Mouse (Mus musculus): ENCODE results near the gene Tmem186. TPM values are rescaled to one million over a fixed set of nuclear protein-coding genes. Genes with fewer than 3 reads are reported as not detected.

Tmem186 gene
- polyA plus RNA-seq (2015; fragmentation: Nextera tagmentation; extraction: Ambion mirVana) = 19.0 and 20.6 TPM in 2 replicates

DNA sequence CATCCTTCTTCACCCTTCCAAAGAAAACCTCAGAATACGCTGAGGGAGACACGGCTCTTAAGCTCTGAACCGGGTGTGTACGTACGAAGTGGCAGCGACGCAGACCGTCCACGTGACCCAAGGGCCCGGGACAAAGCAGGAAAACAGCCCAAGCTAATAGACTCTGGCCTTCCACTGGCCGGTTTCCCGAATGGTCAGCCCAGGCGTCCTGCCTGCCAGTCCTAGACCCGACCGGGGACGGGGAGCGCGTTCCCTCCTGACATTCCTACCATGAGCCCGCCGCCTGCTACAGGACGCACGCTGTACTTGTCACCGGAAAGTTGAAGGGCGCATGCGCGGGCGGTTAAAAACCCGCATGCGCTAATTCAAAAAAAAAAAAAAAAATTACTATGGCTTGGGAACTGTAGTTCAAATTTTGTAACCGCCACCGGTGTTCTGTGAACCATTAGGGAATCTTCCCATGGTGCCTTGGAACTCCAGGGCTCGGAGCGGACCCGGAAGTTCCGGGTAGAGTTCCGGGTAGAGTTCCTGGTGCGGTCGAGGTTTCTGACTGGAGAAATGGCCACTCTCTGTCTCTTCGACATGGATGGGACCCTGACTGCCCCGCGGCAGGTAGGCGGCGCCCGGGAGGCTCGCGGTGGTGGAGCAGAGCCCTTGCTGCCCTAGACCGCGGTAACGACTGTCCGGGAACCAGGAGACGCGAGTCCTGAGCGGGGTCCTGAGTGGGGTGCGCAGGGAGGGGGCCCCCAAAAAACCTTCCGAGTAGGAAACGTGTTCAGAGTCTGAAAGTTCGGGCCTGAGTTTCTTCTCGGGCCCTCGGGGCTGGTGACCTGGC lies at the start of gene Tmem186, which contains the start of gene Pmm2:
Tmem186 (minus strand) TSS at position 496 of the 835 bp plus-strand sequence.
Pmm2 (plus strand) TSS at position 458 of the 835 bp plus-strand sequence.
- Histone ChIP-seq H3K36me3 (peaks cover 19% of the 10 kb centered on the region), H3K4me1 (replicated peaks) (peaks cover 31% of the 10 kb centered on the region), H3K4me3 (peak within 1 kb of the TSS; percentile 83), H3K9me3 (no peaks in the 10 kb centered on the region), H3K9ac (peak within 1 kb of the TSS; percentile 84), H3K27me3 (no peaks in the 10 kb centered on the region), H3K4me2 (peak within 1 kb of the TSS; percentile 96), H3K27ac (replicated peaks) (peak within 1 kb of the TSS; percentile 83)
- under 1% methylated on average over 59 of the region's 59 CpGs for WGBS
- ATAC-seq (ENCODE audit: low read depth) = peak; percentile 95

DNA sequence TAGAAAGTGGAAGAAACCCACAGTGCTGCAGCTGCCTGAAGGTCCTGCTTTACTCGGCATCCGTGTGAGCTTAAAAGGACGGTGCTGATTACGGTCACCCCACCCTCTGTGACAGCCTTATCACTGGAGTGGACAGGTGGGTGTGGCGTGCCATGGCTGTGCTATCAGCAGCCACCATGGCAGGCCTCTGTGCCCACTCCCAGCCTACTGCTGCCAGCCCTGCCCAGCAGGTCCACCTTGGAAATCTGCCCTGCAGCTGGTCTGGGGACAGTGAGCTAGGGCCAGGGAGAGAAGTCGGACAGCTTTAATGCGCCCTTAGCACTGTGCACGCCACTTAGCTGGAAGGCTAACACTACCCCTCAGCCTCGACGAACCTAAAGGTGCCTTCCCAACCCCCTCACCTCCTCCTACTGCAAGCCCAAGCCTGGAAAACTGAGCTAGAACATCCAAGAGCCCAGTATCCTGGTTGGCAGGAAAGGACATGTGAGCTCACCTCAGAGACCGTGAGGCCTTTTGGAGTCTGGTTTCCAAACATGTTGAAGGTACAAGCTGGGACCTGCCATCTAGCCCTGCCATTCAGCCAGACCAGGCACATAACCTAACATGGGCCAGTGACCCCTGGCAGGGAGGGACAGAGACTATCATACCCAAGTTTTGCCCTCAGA lies 49.5 kb upstream of the Tmem186 start:
- Histone ChIP-seq H3K4me1 (replicated peaks) (no peaks in the 10 kb centered on the region), H3K9ac (no peak overlapping the region), H3K4me3 (no peak overlapping the region), H3K4me2 (no peak overlapping the region), H3K27ac (replicated peaks) (no peak overlapping the region), H3K36me3 (peaks cover 71% of the 10 kb centered on the region), H3K9me3 (no peaks in the 10 kb centered on the region), H3K27me3 (no peaks in the 10 kb centered on the region)
- peak; percentile 8; the same call in 1 of the 2 replicates for ATAC-seq (ENCODE audit: low read depth)
- WGBS = 86% methylated on average over 11 of the region's 11 CpGs

DNA sequence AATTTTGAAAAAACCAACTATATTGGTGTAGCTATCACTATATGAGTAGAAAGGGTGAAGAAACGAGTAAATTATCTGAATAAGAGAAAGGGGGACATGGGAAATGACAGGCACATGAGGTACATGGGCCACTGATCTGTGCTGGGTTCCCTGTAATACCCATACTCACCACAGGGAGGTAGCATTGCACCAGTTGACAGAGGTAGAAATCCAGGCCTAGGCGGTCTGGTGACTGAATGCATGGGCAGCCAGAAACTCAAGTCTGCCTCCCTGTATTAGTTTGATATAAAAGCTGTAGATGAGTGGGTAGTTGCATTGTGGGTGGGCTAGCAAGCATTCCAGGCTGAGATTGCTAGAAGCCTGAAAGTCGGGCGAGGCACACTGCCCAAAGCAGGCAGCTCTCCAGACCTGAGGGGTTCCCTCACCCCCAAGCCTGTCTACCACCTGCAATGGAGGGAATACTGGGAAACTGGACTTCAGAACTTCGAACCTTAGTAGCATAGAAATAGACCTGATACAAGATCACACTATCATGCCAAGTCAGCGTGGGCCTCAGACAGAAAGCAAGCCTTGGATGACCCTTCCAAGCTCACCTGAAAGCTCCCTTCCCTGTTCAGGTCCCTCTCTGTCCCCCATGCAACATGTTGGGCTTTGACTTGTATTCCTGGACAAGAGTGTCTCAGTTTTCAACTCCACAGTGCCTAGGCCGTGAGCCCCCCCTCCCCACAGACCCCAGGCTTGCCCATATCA lies 48.8 kb upstream of the Tmem186 start:
- Histone ChIP-seq H3K4me3 (no peak overlapping the region), H3K27ac (replicated peaks) (no peak overlapping the region), H3K4me2 (no peak overlapping the region), H3K27me3 (no peaks in the 10 kb centered on the region), H3K36me3 (peaks cover 64% of the 10 kb centered on the region), H3K9me3 (no peaks in the 10 kb centered on the region), H3K9ac (no peak overlapping the region), H3K4me1 (replicated peaks) (no peaks in the 10 kb centered on the region)
- peak; percentile 57; the same call in 1 of the 2 replicates for ATAC-seq (ENCODE audit: low read depth)
- WGBS = 70% methylated on average over 7 of the region's 7 CpGs

- Histone ChIP-seq H3K27ac (replicated peaks) (no peak overlapping the region), H3K4me2 (no peak overlapping the region), H3K9ac (no peak overlapping the region), H3K9me3 (no peaks in the 10 kb centered on the region), H3K4me3 (no peak overlapping the region), H3K27me3 (no peaks in the 10 kb centered on the region), H3K4me1 (replicated peaks) (no peaks in the 10 kb centered on the region), H3K36me3 (peaks cover 56% of the 10 kb centered on the region)
- 81% methylated on average over 4 of the region's 4 CpGs for WGBS
- no peak for ATAC-seq (ENCODE audit: low read depth)
Measured at GRCm38 (mm10) chr16:8685087-8685486, 47.6 kb upstream of the Tmem186 start.

DNA sequence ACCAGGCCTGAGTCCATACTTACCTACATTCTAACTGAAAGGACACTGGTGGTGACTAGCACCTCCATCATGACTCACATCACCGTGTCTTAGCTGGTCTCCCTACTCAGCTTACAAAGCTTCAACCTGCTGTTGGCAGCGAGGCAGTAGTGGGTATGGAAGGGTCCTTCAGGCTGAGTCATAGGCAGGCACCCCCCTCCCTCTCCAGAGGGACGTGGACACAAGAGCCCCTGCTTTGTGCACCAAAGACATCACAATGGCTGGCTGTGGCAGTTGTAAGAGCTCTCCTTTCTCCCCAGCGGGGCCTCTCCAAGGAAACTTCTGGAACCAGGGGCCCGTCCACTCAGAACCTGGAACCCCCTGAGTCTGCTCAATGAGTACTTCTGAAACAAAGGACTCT lies 43.0 kb upstream of the Tmem186 start, which contains the start of gene Gm5767:
Gm5767 (plus strand) TSS at position 301 of the 400 bp plus-strand sequence.
- no peak within 1 kb of the TSS for H3K4me2 ChIP-seq
- H3K4me1 ChIP-seq (replicated peaks) = no peaks in the 10 kb centered on the region
- no peaks in the 10 kb centered on the region for H3K27me3 ChIP-seq
- no peak within 1 kb of the TSS for H3K9ac ChIP-seq
- peaks cover 26% of the 10 kb centered on the region; the same call in 1 of the 2 replicates for H3K36me3 ChIP-seq
- no peak within 1 kb of the TSS for H3K4me3 ChIP-seq
- 82% methylated on average over 5 of the region's 5 CpGs for WGBS
- no peak for ATAC-seq (ENCODE audit: low read depth)
- no peaks in the 10 kb centered on the region for H3K9me3 ChIP-seq
- H3K27ac ChIP-seq (replicated peaks) = no peak within 1 kb of the TSS

DNA sequence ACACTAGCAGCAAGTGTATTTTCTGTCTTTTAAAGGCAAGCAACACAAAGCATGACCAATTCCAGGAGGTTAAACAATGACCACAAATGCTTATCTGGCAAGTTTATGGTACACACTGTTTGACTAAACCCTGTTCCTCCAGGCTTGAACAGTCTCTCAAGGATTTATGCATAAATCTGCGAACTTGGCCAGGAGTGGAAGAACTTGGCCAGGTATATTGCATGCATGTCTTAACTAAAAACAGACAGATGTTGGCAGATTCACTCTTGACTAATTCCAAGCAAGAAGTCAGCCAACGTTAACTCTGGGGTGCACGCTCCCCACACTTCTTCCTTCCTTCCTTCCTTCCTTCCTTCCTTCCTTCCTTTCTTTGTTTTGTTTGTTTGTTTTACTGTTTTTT lies 42.3 kb upstream of the Tmem186 start:
- 88% methylated on average over 3 of the region's 3 CpGs for WGBS

GRCm38 (mm10) chr16:8678676-8679075 lies 41.2 kb upstream of the Tmem186 start:
- peaks cover under 1% of the 10 kb centered on the region; the same call in 1 of the 2 replicates for H3K27me3 ChIP-seq
- no peaks in the 10 kb centered on the region for H3K9me3 ChIP-seq
- 88% methylated on average over 4 of the region's 4 CpGs for WGBS
- no peak for ATAC-seq (ENCODE audit: low read depth)
- H3K4me2 ChIP-seq = no peak overlapping the region
- no peak overlapping the region for H3K27ac ChIP-seq (replicated peaks)
- H3K9ac ChIP-seq = no peak overlapping the region
- H3K4me3 ChIP-seq = no peak overlapping the region
- 0 out of 2 replicates have a peak, but pooled peaks cover 10% of the 10 kb centered on the region for H3K36me3 ChIP-seq
- no peaks in the 10 kb centered on the region for H3K4me1 ChIP-seq (replicated peaks)

More for the DNA sequence above, 42.3 kb upstream of the Tmem186 start:
- no peak for ATAC-seq (ENCODE audit: low read depth)
- Histone ChIP-seq H3K9me3 (no peaks in the 10 kb centered on the region), H3K9ac (no peak overlapping the region), H3K27ac (replicated peaks) (no peak overlapping the region), H3K27me3 (no peaks in the 10 kb centered on the region), H3K4me2 (no peak overlapping the region), H3K4me1 (replicated peaks) (no peaks in the 10 kb centered on the region), H3K4me3 (no peak overlapping the region), H3K36me3 (peaks cover 19% of the 10 kb centered on the region; the same call in 1 of the 2 replicates)

DNA sequence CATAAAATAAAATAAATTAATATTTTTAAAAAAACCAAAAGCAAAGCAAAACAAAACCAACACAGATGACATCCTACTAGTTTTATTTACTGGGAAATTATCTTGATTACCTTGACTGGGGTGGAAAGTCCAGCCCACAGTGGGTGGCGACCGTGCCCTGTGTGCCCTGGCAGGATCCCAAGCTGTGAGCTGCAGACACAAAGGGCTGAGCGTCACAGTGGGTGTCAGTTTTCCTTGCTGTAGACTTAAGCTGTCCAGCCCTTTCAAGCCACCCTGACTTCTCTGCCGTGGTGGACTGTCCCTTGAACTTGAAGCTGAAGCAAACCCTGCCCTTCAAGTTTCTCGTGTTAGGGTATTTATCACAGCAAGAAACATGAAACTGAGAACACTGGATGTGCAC lies 40.5 kb upstream of the Tmem186 start:
- WGBS = 50% methylated on average over 5 of the region's 5 CpGs
- no peaks in the 10 kb centered on the region for H3K9me3 ChIP-seq

GRCm38 (mm10) chr16:8676800-8677199 lies 39.3 kb upstream of the Tmem186 start:
- no peak overlapping the region for H3K4me2 ChIP-seq
- H3K9ac ChIP-seq = no peak overlapping the region
- no peak overlapping the region for H3K27ac ChIP-seq (replicated peaks)
- no peak overlapping the region for H3K4me3 ChIP-seq
- peaks cover 8% of the 10 kb centered on the region; the same call in 1 of the 2 replicates for H3K27me3 ChIP-seq
- no peaks in the 10 kb centered on the region for H3K9me3 ChIP-seq
- peaks cover 6% of the 10 kb centered on the region; the same call in 1 of the 2 replicates for H3K4me1 ChIP-seq (replicated peaks)
- ATAC-seq (ENCODE audit: low read depth) = no peak
- H3K36me3 ChIP-seq = 0 out of 2 replicates have a peak, but pooled peaks cover 5% of the 10 kb centered on the region
- 51% methylated on average over 4 of the region's 4 CpGs for WGBS

More for the DNA sequence above, 40.5 kb upstream of the Tmem186 start:
- Histone ChIP-seq H3K27ac (replicated peaks) (no peak overlapping the region), H3K4me3 (no peak overlapping the region), H3K36me3 (0 out of 2 replicates have a peak, but pooled peaks cover 10% of the 10 kb centered on the region), H3K4me1 (replicated peaks) (0 out of 2 replicates have a peak, but pooled peaks cover under 1% of the 10 kb centered on the region), H3K27me3 (peaks cover 7% of the 10 kb centered on the region; the same call in 1 of the 2 replicates), H3K4me2 (no peak overlapping the region), H3K9ac (no peak overlapping the region)
- no peak for ATAC-seq (ENCODE audit: low read depth)

DNA sequence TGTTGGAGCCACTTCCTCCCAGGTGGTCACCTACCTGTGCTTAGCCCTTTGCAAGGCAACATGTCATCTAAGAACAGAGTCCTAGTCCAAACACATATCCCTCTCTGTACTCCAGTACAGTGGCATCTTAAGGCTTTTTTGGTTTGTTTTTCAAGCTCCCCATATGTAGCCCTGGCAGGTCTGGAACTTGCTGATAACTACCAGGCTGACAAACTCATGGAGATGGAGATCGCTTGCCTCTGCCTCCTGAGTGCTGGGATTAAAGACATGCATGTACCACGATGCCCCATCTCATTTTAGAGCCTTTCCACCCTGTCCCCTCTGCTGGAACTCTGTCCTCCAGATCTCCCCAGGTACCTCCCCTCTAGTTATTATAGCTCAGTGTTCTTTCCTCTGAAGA lies 38.7 kb upstream of the Tmem186 start:
- Histone ChIP-seq H3K4me3 (no peak overlapping the region), H3K27me3 (peaks cover 8% of the 10 kb centered on the region; the same call in 1 of the 2 replicates), H3K4me2 (no peak overlapping the region), H3K9ac (no peak overlapping the region), H3K36me3 (0 out of 2 replicates have a peak, but pooled peaks cover 5% of the 10 kb centered on the region), H3K27ac (replicated peaks) (no peak overlapping the region), H3K9me3 (no peaks in the 10 kb centered on the region), H3K4me1 (replicated peaks) (peaks cover 6% of the 10 kb centered on the region; the same call in 1 of the 2 replicates)
- 75% methylated on average over 2 of the region's 2 CpGs for WGBS
- no peak for ATAC-seq (ENCODE audit: low read depth)

- H3K4me1 ChIP-seq (replicated peaks) = peaks cover 13% of the 10 kb centered on the region
- H3K27ac ChIP-seq (replicated peaks) = no peak overlapping the region
- 0 out of 2 replicates have a peak, but pooled peaks cover 4% of the 10 kb centered on the region for H3K36me3 ChIP-seq
- peaks cover 8% of the 10 kb centered on the region; the same call in 1 of the 2 replicates for H3K27me3 ChIP-seq
- ATAC-seq (ENCODE audit: low read depth) = no peak
- H3K4me3 ChIP-seq = no peak overlapping the region
- H3K4me2 ChIP-seq = no peak overlapping the region
- no peaks in the 10 kb centered on the region for H3K9me3 ChIP-seq
- 83% methylated on average over 8 of the region's 8 CpGs for WGBS
- no peak overlapping the region for H3K9ac ChIP-seq
Measured at GRCm38 (mm10) chr16:8675559-8675958, 38.0 kb upstream of the Tmem186 start.
